Mouse (Mus musculus): Measurements from ENCODE around the gene Trim2. TPM values are rescaled to one million over a fixed set of nuclear protein-coding genes. Genes with fewer than 3 reads are reported as not detected.

Trim2 gene
- total RNA-seq, 2 experiments from 2014 or later, result 438 to 456 TPM

DNA sequence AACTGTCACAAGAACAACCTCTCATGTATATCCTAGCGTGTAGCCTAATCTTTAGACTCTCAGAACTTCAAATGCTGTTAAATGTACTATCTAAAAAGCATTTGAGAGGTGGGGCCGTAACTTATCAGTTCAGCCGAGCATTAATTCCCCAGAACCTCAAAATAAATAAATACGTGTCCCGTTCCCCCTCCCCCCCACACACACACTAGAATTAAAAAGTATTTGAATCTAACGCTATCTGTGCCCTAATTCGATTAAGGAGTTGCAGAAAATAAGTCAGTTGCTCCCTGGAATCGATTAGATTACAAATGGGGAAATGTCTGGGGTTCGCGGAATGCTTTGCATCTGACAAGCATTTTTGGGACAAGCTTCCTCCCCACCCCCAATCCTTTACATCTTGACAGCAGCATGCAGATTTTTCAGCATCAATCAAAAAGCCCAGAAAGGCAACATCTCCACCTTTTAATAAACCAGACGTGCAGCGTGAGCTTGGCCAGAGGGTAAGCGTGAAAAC, 48.1 kb downstream of the Trim2 start:
- no peak for DNase-seq (ENCODE audit: low spot score in 2 of 2)

DNA sequence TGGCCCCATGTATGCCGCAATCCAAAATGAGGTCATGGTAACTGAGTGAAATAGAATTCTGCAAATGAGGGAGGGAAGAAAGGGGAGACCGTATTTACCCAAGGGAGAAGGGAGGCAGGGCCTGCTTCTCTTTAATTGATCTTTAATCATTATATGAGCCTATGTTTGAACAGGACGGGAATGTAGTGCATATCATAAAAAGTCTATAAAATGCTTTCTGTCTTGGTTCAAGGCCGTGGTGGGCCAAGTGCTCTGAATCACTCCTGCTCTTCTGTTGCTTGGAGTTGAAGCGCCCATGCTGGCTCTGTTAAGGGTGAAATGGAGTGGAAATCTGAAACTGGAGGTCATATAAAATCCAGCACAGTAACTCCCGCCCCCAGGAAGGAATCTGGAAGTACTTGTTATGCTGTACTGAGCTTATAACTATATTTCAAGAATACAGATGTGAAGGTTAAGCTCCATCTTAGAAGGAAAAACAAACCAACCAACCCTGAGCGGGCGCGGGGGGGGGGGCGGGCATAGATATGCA, 48.6 kb downstream of the Trim2 start:
- DNase-seq (ENCODE audit: low spot score in 2 of 2), result no peak

DNA sequence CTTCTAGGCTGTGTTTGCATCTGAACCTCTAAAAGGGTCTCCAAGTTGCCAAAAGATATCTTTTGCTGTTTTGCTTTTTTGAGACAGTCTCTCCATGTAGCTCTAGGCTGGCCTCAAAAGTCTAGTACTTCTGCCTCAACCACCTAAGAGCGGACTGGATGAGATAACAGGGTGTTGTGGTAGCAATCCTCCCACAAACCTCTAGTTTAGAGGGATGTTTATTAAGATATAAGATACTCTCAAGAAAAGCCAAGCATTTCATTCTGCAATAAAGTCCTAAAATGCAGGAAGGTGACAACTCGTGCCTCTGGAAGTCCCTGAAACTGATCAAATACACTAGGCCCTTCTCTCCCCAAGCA, 52.2 kb downstream of the Trim2 start:
- no peak for DNase-seq (ENCODE audit: low spot score in 2 of 2)

DNA sequence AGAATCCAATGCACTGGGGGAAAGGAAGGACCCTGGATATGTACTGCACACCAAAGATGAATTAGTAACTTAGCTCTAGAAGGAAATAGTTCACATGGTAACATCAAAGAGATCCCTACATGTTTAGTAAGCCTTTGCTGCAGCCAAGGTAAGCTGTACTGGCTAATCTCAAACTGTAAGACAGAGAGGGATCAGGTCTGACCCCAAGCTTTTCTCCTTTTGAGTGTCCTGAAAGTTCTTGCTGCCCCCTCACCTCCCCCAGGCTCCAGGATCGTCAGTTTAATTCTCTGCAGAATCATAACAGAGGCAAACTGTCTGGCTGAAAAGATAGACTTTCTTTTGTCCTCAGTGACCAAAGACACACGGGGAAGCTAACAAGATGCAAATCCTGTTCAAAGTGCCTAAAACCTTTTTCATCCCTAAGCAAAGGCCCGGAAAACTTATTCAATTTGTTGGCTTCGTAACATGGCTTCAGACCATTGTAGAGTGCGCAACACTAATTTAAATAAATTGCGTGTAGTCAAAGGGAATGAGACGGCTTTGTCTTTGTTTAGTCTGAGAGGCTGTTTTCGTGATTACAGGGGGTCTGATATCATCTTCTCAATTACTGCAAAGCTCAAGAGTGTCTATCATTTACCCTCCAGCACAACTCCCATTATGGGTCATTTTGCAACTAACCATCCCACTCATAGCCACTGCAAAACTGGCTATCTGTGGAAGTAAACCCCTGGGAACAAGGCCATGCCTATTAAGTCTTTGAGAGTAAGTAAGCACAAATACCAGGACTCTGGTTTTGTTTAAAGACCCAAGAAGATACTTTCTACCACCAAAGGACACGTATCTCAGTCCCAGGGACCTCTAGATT, 52.8 kb downstream of the Trim2 start:
- no peak for DNase-seq (ENCODE audit: low spot score in 2 of 2)

DNA sequence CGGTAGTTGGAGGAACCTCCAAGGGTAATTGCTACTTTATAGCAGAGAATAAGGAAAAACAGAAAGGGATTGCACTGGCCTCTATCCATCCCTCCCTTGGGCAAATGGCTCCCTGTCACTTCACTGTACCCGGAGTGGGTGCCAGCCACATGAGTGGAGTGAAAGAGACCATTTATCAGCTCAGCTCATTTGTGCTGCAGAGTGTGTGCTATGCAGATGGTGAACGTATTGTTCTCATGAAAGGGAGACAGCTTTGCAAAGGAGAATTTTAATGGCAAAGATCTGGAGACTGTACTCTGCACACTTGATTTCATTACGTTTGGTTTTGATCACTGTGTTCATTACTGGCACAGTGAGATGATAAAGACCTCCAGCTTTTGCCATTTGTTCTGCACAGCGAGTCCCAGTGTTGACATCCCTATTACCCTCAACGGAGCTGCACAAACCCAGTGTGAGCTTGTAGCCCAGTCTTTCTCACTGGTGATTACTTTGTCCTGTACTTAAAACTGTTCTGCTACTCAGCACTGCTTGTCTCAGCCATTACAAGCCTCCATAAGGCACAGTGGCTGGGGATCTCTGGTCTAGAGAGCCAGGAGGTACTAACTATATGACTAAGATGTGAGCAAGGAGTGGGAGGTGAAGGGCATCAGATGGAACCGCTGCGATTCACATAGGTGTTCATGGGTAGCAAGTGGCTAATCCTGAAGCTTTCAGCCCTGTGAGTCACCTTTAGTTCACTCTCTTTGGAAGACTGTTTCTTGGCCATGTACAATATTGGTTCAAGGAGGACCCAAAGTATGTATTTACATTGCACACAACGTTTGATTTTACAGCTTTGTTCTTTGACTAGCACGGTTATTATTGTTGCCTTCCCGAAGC, 53.7 kb downstream of the Trim2 start:
- DNase-seq (ENCODE audit: low spot score in 2 of 2), result peak; percentile 62 to 89

DNA sequence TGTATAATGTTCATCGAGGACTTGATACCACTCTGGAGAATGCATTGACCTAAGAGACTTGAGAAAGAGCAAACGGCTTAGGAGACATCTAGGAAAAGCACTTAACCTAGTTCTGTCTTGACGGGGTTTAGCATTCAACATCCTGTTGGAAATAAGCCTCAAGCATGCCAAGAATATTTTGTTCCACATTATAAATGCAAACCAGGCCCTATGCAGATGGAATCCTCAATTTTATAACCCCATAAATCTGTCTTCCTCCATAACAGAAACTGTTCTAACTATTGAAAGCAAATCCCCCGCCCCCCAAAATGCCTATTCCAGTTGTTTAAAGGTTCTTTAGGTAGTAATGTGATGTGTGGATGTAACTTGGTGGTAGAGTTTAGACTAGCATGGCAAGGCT, 55.0 kb downstream of the Trim2 start:
- peak in 1 of 2 experiments; percentile 56 for DNase-seq (ENCODE audit: low spot score in 2 of 2)

DNA sequence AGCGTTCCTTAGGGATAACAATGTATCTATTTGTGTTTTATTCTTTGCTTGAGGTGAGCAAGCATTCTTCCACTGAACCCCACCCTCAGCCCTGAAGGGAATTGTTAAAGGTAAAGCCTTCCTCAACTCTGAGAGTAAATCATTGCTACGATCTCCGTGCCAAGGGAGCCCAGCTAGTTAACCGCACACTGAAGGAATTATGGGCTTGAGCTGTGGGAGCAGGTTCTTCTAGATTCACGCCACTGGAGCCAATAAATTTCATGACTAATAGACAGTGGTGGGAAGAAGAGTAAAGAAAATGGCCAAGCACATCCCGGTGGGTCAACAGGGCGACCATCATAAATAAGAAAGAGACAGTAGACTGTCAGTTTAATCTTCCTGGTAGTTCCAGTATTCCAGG, 56.4 kb downstream of the Trim2 start:
- no peak for DNase-seq (ENCODE audit: low spot score in 2 of 2)

DNA sequence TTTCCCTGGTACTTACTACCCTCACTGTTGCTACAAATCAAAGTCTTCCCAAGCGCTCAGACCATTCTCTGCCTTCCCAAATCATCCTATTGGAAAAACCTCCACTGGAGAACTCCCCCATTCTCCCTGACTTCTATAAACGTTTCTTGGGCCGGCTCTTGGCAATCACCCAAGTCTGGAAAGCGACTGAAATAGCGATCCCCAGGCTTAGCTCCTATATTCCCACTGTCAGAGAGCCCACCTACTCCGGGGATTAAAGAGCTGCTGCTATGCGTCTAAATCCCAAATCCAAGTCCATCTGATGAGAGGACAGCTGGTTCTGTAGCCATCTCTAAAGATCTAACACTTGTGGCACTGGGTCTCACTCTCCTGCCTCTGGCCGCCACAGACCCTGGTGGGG, 58.9 kb downstream of the Trim2 start:
- DNase-seq (ENCODE audit: low spot score in 2 of 2), result no peak

DNA sequence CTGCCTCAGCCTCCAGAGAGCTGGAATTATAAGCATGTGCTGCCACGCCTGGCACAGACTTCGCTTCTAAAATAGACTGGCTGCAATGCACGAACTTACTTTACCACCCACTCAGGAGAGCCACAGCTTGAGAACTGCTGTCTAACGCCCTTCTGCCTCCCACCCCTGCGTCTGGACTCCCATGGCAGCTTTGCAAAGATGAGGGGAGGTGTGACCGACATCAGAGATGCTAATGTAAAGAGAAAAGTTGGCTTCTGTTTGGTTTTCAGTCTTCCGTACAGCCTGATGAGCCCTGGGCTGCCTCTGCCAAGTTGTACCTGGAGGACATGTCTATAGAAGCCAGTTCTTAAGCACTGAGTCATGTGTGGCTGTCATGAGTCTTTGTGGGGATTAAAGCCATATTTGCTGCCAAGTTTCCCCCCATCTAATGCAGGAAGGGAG, 60.2 kb downstream of the Trim2 start:
- DNase-seq (ENCODE audit: low spot score in 2 of 2), result peak; percentile 83 to 91

DNA sequence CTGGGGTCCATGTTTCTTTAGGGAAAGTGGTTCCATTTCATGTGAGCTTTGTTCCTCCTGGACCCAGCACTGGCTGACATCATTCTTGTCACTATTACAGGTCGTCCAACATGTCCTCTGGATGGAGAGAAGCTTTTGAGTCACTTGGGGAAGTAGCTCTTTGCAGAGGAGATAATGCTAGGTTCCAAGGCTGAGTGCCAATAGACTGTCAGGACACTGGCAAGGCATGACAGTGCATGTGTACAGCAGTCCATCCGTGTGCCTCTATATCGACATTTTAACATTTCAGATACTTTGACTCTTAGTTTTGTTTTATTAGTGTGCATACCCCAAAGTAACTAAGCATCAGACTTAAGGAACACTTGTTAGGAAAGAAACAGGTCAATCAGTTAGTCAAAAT, 63.6 kb downstream of the Trim2 start:
- DNase-seq (ENCODE audit: low spot score in 2 of 2), result no peak

DNA sequence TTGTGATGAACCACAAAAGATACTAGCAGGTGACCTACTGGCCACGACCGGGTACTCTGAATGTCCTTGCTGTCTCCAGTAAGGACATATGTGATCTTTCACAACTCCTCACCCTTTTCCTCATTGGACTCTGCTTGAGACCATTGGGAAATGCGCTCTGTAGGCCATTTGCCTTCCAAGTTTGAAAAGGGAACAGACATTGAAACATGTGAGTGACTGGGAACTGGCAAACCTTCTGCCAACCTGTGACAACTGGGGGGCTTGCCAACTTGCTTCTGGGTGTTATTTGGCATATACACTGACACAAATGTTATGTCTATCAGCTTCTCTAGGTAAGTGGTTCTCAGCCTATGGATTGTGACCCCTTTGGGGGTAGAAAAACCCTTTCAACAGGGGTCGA, 64.2 kb downstream of the Trim2 start:
- peak in 1 of 2 experiments; percentile 83 for DNase-seq (ENCODE audit: low spot score in 2 of 2)

DNA sequence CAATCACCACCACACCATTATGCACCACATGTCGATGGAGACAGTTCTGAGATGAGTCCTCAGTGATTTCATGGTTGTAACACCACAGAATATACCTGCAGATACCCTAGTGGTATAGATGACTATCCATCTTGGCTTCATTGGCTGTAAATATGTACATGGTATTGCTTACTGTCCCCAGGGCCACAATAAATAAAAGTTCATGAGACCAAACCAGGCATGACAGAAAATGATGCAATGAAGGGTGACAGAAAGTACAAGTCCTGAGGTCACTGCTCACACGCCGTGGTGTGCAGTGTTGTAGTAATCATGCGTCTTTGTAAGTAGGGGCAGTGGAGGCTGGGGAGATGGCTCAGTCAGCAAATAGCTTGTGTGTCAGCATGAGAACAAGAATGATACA, 65.6 kb downstream of the Trim2 start:
- DNase-seq (ENCODE audit: low spot score in 2 of 2), result no peak

DNA sequence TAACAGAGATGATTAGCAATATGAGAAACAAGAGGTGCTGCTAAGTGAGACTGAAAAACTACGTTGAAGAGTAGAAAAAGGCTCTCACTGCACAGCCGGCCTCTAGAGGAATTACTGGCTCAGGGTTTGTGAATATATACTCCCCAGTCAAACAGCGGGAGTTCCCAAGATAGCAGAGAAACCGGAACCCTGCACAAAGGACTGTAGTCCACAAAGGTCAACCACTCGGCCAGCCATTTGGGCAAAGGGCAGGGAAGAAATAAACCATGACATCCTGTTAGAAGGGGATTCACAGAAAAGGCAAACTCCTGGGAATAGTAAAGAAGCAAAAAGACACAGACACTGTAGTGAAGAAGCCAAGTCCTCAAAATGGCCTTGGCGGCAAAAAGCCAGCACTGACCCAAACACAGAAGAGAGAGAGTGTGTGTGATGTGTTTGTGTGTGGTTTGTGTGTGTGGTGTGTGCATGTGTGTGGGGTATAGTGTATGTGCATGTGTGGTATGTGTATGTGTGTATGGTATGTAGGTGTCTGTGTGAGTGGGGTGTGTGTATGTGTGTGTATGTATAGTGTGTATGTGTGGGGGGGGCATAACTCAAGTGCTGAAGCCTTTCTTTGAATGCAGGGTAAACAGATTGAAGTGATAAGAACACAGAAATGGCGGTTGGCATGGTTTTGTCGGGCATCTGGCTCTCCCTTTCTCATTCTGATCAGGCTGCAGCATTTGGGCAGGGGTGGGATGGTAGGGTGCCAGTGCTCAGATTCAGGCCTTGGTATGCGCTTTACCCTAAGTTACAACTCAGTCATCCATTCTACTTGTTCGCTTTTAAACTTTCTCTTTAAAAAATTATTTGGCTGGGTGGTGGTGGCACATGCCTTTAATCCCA, 71.0 kb downstream of the Trim2 start:
- no peak for DNase-seq (ENCODE audit: low spot score in 2 of 2)

DNA sequence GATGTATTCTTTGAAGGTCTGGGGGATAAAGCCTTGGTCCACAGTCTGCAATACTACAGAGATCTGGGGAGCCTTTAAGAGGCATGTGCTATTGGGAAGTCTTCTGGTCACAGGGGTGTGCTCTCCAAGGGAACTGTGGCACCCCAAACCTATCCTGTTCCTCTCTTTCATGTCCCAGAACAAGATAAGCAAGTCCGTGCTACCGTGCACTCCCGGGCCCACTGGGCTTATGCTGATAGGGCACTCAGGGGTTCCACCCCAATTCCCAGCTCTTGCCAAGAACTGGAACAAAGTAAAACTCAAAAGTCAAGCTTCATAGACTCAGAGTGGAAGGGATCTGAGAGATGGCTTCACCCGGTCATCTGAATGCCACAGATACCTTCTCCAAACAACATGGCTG, 72.1 kb downstream of the Trim2 start:
- DNase-seq (ENCODE audit: low spot score in 2 of 2), result no peak

DNA sequence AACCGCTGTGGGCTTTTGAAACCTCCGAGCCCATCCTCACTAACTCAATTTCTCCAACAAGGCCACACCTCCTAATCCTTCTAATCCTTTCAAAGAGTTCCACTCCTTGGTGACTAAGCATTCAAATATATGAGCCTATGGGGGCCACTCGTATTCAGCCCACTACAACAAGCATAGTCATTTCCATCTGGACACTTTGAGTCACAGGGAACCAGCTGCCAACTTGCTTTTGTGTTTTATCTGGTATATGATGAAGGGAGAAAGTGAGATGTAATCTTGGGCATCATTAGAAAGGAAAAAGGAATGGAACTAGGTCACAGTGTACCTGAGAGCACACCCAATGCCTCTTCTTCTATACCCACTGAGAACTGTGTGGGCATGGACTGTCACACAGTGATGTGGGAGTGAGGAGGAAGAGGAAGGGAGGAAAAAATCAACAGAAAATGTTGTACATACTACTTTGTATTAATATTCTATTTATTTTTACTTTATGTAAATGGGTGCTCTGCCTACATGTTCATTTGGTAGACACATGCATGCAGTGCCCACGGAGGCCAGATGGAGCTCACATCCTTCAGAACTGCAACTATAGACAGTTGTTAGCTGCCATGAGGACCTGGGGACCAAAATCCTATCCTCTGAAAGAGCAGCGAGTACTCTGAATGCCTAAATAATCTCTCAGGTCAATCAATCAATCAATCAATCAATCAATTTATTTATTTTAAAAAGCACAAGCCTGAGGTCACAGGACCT, 72.8 kb downstream of the Trim2 start:
- DNase-seq (ENCODE audit: low spot score in 2 of 2), result no peak

DNA sequence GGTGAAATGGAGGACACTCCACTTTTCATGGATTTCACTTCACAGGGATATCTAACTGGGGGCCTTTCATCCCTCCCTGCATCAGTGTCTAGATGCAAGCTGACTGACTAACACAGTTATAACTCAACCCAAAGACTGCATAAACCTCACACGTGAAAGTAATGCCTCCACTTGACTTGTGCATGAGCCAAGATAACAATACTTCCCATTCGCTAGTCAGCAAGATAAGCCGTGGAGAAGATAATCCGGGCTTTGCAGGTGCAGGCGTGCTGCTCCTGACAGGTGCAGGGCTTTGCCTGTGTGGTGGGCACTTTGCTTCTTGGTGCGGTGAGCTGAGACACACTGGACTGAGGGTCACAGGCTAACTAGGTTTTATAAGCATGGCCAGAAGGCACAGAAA, 74.4 kb downstream of the Trim2 start:
- DNase-seq (ENCODE audit: low spot score in 2 of 2), result no peak

DNA sequence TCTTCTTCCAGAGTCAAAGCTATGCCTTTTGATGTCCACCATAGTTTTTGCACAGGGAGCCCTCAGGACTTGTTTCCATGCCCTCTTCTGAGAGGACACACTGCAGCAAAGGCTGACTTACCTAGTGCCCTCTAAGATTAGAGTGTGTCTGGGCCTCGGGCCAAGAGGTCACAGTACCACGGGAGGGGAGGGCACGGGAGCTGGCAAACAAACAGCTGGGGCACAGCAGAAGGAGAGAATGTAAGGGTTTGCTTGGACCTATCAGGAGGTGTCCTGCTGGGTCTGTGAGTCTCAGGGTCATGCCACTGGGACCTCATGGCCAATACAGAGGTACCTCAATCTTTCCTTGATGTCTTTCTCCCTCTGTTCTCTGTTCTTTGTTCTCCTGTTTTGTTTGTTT, 75.7 kb downstream of the Trim2 start:
- no peak for DNase-seq (ENCODE audit: low spot score in 2 of 2)

DNA sequence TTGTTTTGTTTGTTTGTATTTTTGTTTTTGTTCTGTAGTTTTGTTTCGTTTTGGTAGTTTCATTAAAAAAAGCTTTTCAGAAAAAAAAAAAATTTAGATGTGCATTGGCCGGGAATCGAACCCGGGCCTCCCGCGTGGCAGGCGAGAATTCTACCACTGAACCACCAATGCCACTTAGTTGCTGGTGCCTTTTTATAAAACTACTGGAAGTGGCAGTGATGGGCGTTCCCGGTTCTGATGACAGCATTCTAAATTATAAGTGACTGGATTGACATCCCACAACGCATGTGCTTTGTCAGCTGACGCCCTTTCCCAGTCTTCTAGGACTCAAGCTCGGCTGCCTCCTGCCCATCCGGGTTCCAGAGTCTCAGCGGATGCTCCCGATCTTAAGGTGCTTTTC, 77.8 kb downstream of the Trim2 start:
- no peak for DNase-seq (ENCODE audit: low spot score in 2 of 2)

DNA sequence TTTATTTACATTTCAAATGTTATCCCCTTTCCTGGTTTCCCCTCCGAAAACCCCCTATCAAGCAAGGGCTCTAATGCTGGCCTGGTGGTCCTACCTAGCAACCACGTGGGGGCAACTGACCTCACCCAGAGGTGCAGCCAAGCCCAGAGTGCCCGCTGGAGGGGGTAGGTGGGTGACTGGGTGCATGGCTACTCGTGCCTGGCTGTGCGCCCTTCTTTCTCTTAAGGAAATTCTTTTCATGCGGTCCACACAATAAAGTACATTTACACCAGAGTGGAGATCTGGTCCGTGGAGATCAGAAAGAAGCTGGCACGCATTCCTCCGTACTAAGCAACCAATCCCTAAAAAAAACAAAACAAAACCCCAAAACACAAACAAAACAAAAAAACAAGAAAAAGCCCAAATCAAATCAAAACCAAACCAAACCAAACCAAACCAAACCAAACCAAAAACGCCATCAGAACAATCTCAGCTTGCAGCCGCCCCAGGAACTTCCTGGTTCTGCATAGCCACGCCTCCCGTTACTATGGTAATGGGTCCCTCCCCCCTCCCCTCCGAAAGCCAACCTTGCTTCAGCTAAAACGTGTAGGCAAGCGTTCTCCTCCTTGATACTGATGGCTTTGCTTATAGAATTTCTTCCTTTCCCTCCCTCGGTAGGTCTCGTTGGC, 78.3 kb downstream of the Trim2 start:
- DNase-seq (ENCODE audit: low spot score in 2 of 2), result no peak

DNA sequence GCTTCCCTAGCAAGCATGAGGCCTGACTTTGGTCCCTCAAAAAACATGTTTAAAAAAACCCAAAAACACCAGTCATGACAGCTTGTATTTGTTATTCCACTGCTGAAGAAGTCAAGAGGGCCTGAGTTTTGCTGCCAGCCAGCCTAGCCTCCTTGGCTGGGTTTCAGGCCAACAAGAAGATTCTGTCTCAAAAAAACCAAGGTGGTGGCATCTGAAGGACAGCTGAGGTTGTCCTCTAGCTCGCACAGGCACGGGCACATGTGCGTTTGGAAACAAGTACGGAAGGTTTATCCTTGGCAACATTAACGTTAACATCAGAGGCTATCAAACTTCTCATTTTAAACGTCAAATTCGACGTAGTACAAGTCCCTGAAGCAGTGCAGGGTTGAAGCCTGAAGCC, 79.0 kb downstream of the Trim2 start:
- DNase-seq (ENCODE audit: low spot score in 2 of 2), result no peak

Measured in layer of hippocampus, adult 18-20 months (tissue).